Mouse (Mus musculus) layer of hippocampus, postnatal 25 days (tissue): ENCODE measurements around the gene Lrrc72. TPM values are rescaled to one million over a fixed set of nuclear protein-coding genes. Genes with fewer than 3 reads are reported as not detected.
"Not testable (repeated sequence)": the region's sequence is repeated elsewhere in the genome, so short reads cannot be mapped to it uniquely, and the experiment has no call there.

Source experiments
- DNase-seq, 2 experiments: peaks; one replicate each; pipeline ENCODE4 v3.0.0; 2022; ENCODE audit warnings: mixed read lengths in 2 of 2, low spot score in 1 of 2; ENCODE audit errors: extremely low spot score in 1 of 2
- total RNA-seq, 2 experiments: library from RNA; stranded (reverse); gene quantifications; 2 replicates each; pipeline ENCODE4 v1.2.3; 2021

Gene Lrrc72
- total RNA-seq = not detected

- no peak for DNase-seq
Observed at GRCm38 (mm10) chr12:36253298-36253697, at the start of gene Lrrc72. Gene Lrrc72, minus strand, starts transcription at chr12:36253398.

DNA sequence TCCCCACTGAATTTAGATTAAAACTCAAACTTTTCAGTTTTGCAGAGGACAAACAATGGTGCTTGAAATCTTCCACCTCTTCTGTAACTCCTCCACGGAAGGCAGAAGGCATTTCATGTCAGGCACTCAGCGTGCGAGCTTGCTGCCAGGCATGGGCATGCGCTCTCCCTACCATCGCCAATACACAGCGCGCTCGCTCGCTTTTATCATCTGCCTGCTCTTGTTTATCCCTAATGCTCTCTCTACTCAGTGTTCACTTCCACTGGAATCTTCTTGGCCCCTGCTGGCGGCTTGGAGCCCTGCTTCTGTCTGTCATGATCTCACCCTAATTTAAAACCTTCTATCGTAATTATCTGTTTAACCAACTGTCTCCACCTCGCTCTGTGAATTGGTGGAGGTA, 49.1 kb upstream of the Lrrc72 start:
- peak in 1 of 2 experiments; percentile 51 for DNase-seq

DNA sequence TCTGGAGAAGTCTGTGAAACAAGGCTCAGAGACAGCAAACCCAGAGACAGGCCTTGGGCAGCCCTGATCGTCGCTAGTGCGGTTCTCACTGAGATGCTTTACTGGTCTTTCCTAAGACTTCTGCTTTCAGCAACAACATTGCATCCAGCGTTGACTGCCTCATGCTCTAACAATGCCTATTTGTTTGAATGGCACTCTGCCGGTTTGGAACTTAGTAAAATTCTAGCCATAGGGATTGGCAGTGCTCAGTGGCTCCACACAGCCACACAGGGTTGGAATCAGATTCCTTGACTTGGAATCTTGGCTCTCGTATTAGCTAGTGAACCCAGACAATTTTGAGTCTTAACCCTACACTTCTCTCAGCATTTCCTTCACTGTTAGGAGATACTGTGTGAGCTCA, 38.1 kb upstream of the Lrrc72 start:
- DNase-seq = no peak

DNA sequence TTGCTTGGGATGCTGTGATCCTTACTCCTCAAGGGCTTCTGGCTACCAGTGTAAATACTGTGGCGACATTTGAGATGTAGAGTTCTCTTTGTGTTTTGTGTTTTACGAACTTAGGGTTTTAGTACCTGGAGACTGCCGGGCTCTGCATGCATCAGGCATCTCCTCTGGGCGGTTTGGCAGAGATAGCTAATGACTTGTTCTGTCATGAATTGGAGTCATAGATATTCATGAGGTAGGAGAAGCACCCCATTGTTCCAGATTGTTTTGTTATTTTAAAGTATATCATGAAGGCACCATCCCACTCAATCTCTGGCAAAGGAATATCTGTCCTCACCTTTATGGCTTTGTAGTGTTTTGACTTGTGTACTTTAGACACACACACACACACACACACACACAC, 37.3 kb upstream of the Lrrc72 start:
- no peak for DNase-seq

DNA sequence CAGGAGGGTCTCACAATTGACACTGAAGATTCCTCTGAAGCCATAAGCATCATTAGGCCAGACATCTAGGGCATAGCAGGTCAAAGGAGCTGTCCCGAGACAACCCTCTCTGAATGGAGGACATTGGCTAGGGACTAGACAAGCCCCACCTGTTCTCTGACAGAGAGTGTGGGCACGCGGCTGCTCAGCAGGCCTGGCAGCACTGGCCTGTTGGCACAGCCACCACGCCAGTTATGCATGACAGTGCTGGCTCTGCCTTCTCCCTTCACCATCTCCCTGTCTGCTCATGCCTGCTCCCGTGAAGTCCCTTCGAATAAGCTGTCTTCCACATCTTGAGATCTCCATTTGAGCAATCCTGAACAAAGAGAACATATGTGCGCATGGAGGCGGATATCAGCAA, 36.4 kb upstream of the Lrrc72 start:
- no peak for DNase-seq

- no peak for DNase-seq
Observed at GRCm38 (mm10) chr12:36274823-36275222, 21.6 kb upstream of the Lrrc72 start.

GRCm38 (mm10) chr12:36267670-36268246, 14.6 kb upstream of the Lrrc72 start:
- no peak for DNase-seq

GRCm38 (mm10) chr12:36262116-36262721, 9.0 kb upstream of the Lrrc72 start:
- no peak for DNase-seq

DNA sequence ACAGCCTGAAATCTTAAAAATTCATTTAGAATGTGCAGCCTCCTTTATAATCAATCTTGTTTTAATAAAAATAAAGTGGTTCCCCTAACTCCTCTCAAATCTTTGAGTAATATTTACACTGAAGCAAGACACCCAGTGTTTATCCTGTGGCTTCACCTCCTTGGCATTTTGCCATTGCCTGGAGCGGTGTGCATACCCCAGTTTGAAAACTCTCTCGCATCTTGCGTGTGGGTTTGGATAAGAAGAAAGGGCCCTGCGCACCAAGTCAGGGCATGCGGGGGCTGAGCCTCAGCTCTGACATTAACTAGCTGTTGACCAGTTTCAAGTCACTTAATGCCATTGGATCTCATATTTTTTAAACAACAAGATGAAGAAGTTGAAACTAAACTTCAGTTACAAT, 2.2 kb upstream of the Lrrc72 start:
- DNase-seq = no peak

GRCm38 (mm10) chr12:36241171-36241570, 12.0 kb downstream of the Lrrc72 start:
- no peak for DNase-seq

DNA sequence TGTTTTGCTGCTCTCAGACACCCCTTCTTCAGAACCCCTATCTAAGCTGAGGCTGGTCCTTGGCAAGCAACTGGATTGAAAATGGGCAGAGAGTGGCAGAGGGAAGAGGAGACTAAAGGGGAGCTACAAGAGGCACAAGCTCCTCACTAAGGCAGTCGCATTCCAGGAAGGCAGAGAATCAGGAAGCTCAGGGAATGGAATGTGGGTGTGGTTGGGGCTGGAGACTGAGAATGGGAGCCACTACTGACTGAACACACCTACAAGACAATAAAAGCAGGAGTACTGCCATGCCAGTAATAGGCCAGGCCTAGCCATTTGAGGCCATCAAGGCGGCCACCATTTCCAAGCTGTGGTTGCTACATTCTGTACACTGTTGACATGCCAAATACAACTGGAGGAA, 21.8 kb downstream of the Lrrc72 start:
- no peak for DNase-seq

DNA sequence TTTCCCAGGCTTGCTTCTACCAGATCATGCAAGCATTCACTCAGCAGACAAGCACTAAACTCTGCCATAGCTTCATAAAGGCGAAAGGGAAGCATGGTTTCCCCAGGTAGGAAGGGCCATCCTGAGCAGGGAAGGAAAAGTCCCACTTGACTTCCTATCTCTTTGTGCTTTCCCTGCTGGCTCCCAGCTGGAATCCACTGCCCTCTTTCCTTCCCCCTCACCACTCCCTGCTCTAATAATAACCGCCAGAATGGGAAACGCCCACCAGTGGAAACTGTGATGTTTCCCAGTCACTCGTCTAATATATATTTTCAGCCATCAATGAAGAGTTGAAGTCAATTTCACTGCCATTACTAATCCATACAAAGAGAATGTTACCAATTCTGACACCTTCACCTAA, 28.8 kb downstream of the Lrrc72 start:
- no peak for DNase-seq

DNA sequence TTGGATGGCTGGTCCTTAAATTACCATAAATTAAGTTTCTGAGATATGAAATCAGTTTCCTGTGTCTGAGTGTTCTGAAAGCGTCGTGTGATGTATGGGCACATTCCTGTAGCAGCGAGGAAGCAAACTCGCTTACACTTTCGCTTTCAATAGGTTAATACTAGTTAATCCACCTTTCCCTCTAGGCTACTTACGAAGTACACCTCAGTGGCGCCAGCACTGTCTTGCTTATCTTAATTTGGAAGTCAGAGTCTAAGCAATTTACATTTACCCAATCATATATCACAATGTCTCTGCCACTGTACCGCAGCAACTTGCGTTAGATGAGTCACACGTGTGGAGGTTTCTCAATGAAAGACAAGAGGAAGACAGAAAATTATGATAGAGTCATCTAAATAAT, 36.3 kb downstream of the Lrrc72 start:
- DNase-seq = no peak

GRCm38 (mm10) chr12:36216230-36216629, 37.0 kb downstream of the Lrrc72 start:
- DNase-seq = no peak

- DNase-seq = peak in 1 of 2 experiments; percentile 39
Observed at GRCm38 (mm10) chr12:36215149-36215480, 38.1 kb downstream of the Lrrc72 start.

- no peak for DNase-seq
Observed at GRCm38 (mm10) chr12:36214389-36215148, 38.6 kb downstream of the Lrrc72 start.

DNA sequence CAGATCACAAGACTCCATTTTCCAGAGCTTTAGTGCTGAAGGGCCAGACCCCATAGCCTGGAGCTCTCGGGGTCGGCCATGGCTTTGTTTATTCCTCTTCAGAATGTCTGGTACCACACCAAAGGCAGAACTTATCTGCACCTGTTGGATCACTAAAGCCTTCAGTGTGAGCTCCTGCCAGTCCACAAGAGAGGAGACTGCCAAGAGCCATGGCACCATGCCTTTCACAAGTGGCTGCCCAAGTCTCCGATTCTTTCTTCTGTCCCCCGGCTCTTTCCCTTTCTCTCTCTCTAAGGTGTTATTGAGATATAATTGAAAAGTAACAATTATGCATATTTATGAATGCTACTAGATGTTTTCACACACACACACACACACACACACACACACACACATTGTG, 43.1 kb downstream of the Lrrc72 start:
- DNase-seq = no peak

GRCm38 (mm10) chr12:36208456-36208855, 44.7 kb downstream of the Lrrc72 start:
- DNase-seq = peak in 1 of 2 experiments; percentile 25

DNA sequence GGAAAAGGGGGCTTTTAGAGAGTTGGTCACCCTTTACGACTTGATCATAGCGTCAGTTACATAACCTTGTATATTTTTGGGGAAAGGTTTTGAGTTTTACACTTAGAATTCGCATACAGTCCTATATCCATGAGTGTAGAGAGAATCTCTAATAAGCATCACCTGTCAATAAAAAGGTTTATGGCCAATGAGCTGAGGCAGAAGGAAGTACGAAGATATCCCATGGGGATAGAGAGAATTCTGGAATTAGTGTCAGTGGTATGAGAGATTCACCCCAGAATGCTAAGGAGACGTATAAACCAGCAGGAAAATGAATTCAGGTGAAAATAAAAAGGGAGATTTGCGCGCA, 45.4 kb downstream of the Lrrc72 start:
- DNase-seq = no peak

- DNase-seq = peak in 1 of 2 experiments; percentile 27
Observed at GRCm38 (mm10) chr12:36207072-36207799, 46.0 kb downstream of the Lrrc72 start.

DNA sequence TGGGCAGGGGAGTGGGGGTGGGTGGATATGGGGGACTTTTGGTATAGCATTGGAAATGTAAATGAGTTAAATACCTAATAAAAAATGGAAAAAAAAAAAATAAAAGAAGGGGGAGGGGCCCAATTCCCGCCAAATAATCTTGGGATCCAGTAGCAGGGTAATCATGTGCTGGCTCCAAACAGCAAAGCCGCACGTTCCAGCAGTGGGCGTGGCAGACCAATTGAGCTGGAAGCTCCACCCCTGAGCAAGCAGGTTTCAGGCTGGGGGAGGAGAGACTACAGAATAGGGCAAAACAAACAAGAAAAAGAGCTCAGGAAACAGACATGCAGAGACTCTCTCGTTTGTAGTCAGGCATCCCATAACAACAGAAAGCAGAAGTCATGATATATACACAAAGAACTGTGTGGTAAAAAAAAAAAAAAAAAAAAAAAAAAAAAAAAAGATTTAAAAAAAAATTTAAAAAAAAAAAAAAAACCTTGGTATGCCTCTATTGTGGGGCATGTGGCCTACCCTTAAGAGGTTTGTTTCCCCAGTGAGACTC, 47.5 kb downstream of the Lrrc72 start:
- DNase-seq = not testable (repeated sequence)
